Mouse (Mus musculus): ENCODE data around the gene Teddm2. TPM values are rescaled to one million over a fixed set of nuclear protein-coding genes. Genes with fewer than 3 reads are reported as not detected.
"Not testable (repeated sequence)": the region's sequence is repeated elsewhere in the genome, so short reads cannot be mapped to it uniquely, and the experiment has no call there.

Gene Teddm2
- polyA plus RNA-seq, 1 experiment from 2014 or later = 1.1 TPM

DNA sequence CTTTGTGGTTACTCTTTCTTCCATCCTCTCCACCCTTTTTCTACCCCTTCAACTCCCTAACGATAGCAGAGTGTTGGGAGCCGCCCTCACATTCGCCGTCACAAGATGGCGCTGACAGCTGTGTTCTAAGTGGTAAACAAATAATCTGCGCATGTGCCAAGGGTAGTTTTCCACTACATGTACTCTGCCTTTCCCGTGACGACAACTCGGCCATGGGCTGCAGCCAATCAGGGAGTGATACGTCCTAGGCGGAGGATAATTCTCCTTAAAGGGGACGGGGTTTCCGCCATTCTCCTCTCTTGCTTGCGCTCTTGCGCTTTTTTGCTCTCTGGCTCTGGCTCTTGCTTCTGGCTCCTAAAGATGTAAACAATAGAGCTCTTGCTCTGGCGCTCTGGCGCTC is 19.6 kb downstream of the Teddm2 start:
- H3K9me3 ChIP-seq (replicated peaks; ENCODE audit: control insufficient read depth, low read length); DNase-seq (ENCODE audit: low spot score); H3K9ac ChIP-seq (ENCODE audit: low read length); ATAC-seq; H3K27ac ChIP-seq (ENCODE audit: low read depth, low read length); H3K4me2 ChIP-seq (ENCODE audit: low read length); H3K4me3 ChIP-seq (ENCODE audit: low read depth, low read length); H3K36me3 ChIP-seq (ENCODE audit: control insufficient read depth, insufficient read depth, low read length); H3K4me1 ChIP-seq (ENCODE audit: control insufficient read depth, insufficient read depth, low read length); H3K27me3 ChIP-seq (replicated peaks; ENCODE audit: control insufficient read depth, insufficient read depth, low read length): not testable (repeated sequence)
- 96% methylated on average over 17 of the region's 17 CpGs for WGBS

DNA sequence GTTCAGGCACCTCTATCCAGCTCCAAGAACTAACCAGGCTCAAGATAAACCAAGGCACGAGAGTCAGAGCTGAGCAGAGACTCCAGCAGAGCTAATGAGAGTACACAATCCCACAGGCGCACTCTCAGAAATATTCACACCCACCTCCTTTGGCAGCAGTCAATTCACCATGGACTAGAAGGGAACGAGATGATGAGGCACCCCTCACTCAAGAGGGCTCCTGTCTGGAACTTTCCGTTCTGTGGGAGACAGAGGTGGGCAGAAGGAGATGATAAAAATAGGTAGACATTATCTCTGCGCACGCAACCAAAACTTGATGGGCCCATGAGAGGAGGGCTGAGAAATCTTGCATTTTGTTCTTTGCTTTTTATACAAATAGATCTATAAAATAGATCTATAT is 26.0 kb downstream of the Teddm2 start, which contains the start of gene Teddm1b:
TSS of gene Teddm1b (plus strand) at position 301 of the 400 bp plus-strand sequence.
- no peaks in the 10 kb centered on the region for H3K36me3 ChIP-seq (ENCODE audit: control insufficient read depth, insufficient read depth, low read length)
- ATAC-seq (no peak), DNase-seq (ENCODE audit: low spot score) (no peak)
- H3K4me1 ChIP-seq (ENCODE audit: control insufficient read depth, insufficient read depth, low read length) = no peaks in the 10 kb centered on the region
- no peak within 1 kb of the TSS for H3K4me3 ChIP-seq (ENCODE audit: low read depth, low read length)
- H3K4me2 ChIP-seq (ENCODE audit: low read length) = no peak within 1 kb of the TSS
- H3K27ac ChIP-seq (ENCODE audit: low read depth, low read length) = no peak within 1 kb of the TSS
- H3K9ac ChIP-seq (ENCODE audit: low read length) = no peak within 1 kb of the TSS
- H3K9me3 ChIP-seq (replicated peaks; ENCODE audit: control insufficient read depth, low read length) = no peaks in the 10 kb centered on the region
- no peaks in the 10 kb centered on the region for H3K27me3 ChIP-seq (replicated peaks; ENCODE audit: control insufficient read depth, insufficient read depth, low read length)
- 84% methylated on average over 6 of the region's 6 CpGs for WGBS

GRCm38 (mm10) chr1:153855946-153856345 is 44.1 kb downstream of the Teddm2 start:
- 81% methylated on average over 8 of the region's 8 CpGs for WGBS
- ATAC-seq (no peak), DNase-seq (ENCODE audit: low spot score) (no peak)
- Histone ChIP-seq H3K4me3 (ENCODE audit: low read depth, low read length) (no peak overlapping the region), H3K4me1 (ENCODE audit: control insufficient read depth, insufficient read depth, low read length) (no peaks in the 10 kb centered on the region), H3K36me3 (ENCODE audit: control insufficient read depth, insufficient read depth, low read length) (no peaks in the 10 kb centered on the region), H3K27ac (ENCODE audit: low read depth, low read length) (no peak overlapping the region), H3K9me3 (replicated peaks; ENCODE audit: control insufficient read depth, low read length) (no peaks in the 10 kb centered on the region), H3K9ac (ENCODE audit: low read length) (no peak overlapping the region), H3K27me3 (replicated peaks; ENCODE audit: control insufficient read depth, insufficient read depth, low read length) (no peaks in the 10 kb centered on the region), H3K4me2 (ENCODE audit: low read length) (no peak overlapping the region)

GRCm38 (mm10) chr1:153852696-153853095 is 47.3 kb downstream of the Teddm2 start:
- not testable (repeated sequence) for H3K4me1 ChIP-seq (ENCODE audit: control insufficient read depth, insufficient read depth, low read length); H3K36me3 ChIP-seq (ENCODE audit: control insufficient read depth, insufficient read depth, low read length); H3K27me3 ChIP-seq (replicated peaks; ENCODE audit: control insufficient read depth, insufficient read depth, low read length); H3K4me2 ChIP-seq (ENCODE audit: low read length); DNase-seq (ENCODE audit: low spot score); H3K9me3 ChIP-seq (replicated peaks; ENCODE audit: control insufficient read depth, low read length); H3K27ac ChIP-seq (ENCODE audit: low read depth, low read length); H3K9ac ChIP-seq (ENCODE audit: low read length); H3K4me3 ChIP-seq (ENCODE audit: low read depth, low read length); ATAC-seq
- WGBS = 84% methylated on average over 7 of the region's 7 CpGs

- DNase-seq (ENCODE audit: low spot score) = peak; percentile 82
These were observed 53.2 kb downstream of the Teddm2 start for GRCm38 (mm10) chr1:153846867-153847266.

DNA sequence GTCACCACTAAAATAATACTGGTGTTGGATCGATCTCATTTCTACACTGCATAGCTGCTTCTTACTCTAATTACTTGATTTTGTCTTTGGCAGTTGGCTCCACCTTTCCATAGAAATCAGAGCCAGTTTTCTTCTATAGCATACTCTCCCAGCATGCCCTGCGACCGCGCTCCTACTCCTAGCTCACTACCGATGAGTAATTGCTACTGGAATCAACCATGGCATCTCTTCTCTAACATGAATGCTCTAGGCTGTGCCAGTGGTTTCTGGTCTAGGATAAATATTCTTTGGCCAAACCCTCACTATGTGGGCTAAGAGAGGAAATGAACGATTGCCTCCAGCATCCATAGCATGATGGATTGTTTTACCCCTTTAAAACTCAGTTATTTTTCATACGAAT is 53.6 kb downstream of the Teddm2 start:
- Histone ChIP-seq H3K4me1 (ENCODE audit: control insufficient read depth, insufficient read depth, low read length) (no peaks in the 10 kb centered on the region), H3K9me3 (replicated peaks; ENCODE audit: control insufficient read depth, low read length) (no peaks in the 10 kb centered on the region), H3K4me3 (ENCODE audit: low read depth, low read length) (no peak overlapping the region), H3K4me2 (ENCODE audit: low read length) (no peak overlapping the region), H3K27me3 (replicated peaks; ENCODE audit: control insufficient read depth, insufficient read depth, low read length) (no peaks in the 10 kb centered on the region), H3K9ac (ENCODE audit: low read length) (no peak overlapping the region), H3K27ac (ENCODE audit: low read depth, low read length) (no peak overlapping the region), H3K36me3 (ENCODE audit: control insufficient read depth, insufficient read depth, low read length) (no peaks in the 10 kb centered on the region)
- 93% methylated on average over 7 of the region's 7 CpGs for WGBS
- ATAC-seq = no peak
- no peak for DNase-seq (ENCODE audit: low spot score)

More at GRCm38 (mm10) chr1:153846867-153847266, 53.2 kb downstream of the Teddm2 start:
- ATAC-seq = peak; percentile 44; the same call in 1 of the 2 replicates
- no peaks in the 10 kb centered on the region for H3K4me1 ChIP-seq (ENCODE audit: control insufficient read depth, insufficient read depth, low read length)
- no peaks in the 10 kb centered on the region for H3K9me3 ChIP-seq (replicated peaks; ENCODE audit: control insufficient read depth, low read length)
- no peaks in the 10 kb centered on the region for H3K27me3 ChIP-seq (replicated peaks; ENCODE audit: control insufficient read depth, insufficient read depth, low read length)
- H3K4me2 ChIP-seq (ENCODE audit: low read length) = no peak overlapping the region
- no peak overlapping the region for H3K9ac ChIP-seq (ENCODE audit: low read length)
- H3K36me3 ChIP-seq (ENCODE audit: control insufficient read depth, insufficient read depth, low read length) = no peaks in the 10 kb centered on the region
- no peak overlapping the region for H3K27ac ChIP-seq (ENCODE audit: low read depth, low read length)
- no peak overlapping the region for H3K4me3 ChIP-seq (ENCODE audit: low read depth, low read length)
- 26% methylated on average over 6 of the region's 6 CpGs for WGBS

DNA sequence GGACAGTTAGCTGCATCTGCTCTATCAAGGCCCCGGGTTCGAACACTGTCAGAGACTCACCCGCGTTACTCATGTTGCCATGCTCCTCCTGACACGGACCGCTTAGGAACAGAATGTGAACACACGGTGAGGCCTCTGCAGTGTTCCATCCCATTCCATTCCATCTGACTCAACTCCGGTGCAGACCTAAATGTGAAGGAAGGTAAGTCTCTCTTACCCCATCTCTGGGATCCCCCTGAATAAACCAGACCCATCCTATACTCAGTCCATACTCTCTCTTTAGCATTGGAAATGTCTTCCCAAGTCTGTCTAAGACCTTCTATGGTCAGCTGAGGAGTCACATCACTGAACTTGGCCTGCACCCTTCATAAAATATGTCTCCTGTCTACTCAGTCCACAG is 56.0 kb downstream of the Teddm2 start, which contains the start of gene Rgsl1:
TSS of gene Rgsl1 (minus strand) at position 101 of the 400 bp plus-strand sequence.
- WGBS = 96% methylated on average over 8 of the region's 8 CpGs
- Histone ChIP-seq H3K4me3 (ENCODE audit: low read depth, low read length) (no peak within 1 kb of the TSS), H3K27me3 (replicated peaks; ENCODE audit: control insufficient read depth, insufficient read depth, low read length) (no peaks in the 10 kb centered on the region), H3K36me3 (ENCODE audit: control insufficient read depth, insufficient read depth, low read length) (no peaks in the 10 kb centered on the region), H3K4me1 (ENCODE audit: control insufficient read depth, insufficient read depth, low read length) (no peaks in the 10 kb centered on the region), H3K9me3 (replicated peaks; ENCODE audit: control insufficient read depth, low read length) (no peaks in the 10 kb centered on the region), H3K27ac (ENCODE audit: low read depth, low read length) (no peak within 1 kb of the TSS), H3K4me2 (ENCODE audit: low read length) (no peak within 1 kb of the TSS), H3K9ac (ENCODE audit: low read length) (no peak within 1 kb of the TSS)
- DNase-seq (ENCODE audit: low spot score) (no peak), ATAC-seq (no peak)

DNA sequence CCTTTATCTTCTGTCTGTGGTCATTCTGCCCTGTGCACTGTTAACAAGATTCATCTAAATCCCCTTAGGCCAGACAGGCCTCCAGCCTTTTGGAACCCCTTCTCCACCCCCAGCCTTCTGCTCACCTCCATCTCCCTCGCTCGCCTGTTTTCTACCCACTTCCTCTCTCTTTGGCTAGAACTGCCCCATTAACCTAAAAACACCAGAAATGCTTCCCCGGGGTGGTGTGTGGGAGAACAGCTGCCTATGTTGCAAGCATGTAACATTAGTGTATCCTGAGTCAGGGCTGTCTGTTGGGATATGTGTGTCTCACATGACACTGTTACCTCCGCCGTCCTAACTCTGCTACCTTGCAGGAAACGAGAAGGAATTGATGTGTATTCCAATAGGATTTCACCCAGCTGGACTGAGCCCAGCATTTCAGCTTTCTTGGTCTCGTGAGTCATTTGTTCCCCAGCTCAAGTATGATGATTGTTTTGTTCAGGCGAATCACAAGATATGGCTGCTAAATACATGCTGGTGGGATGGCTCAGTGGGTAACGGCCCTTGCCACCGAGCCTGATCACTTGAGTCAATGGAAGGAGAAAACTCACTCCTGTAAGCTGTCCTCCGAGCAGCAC is 57.8 kb downstream of the Teddm2 start:
- ATAC-seq = no peak
- DNase-seq (ENCODE audit: low spot score) = no peak
- no peaks in the 10 kb centered on the region for H3K27me3 ChIP-seq (replicated peaks; ENCODE audit: control insufficient read depth, insufficient read depth, low read length)
- no peak overlapping the region for H3K4me3 ChIP-seq (ENCODE audit: low read depth, low read length)
- no peak overlapping the region for H3K27ac ChIP-seq (ENCODE audit: low read depth, low read length)
- WGBS = 89% methylated on average over 11 of the region's 11 CpGs
- H3K4me2 ChIP-seq (ENCODE audit: low read length) = no peak overlapping the region
- no peaks in the 10 kb centered on the region for H3K36me3 ChIP-seq (ENCODE audit: control insufficient read depth, insufficient read depth, low read length)
- no peak overlapping the region for H3K9ac ChIP-seq (ENCODE audit: low read length)
- no peaks in the 10 kb centered on the region for H3K9me3 ChIP-seq (replicated peaks; ENCODE audit: control insufficient read depth, low read length)
- no peaks in the 10 kb centered on the region for H3K4me1 ChIP-seq (ENCODE audit: control insufficient read depth, insufficient read depth, low read length)

- no peaks in the 10 kb centered on the region for H3K27me3 ChIP-seq (replicated peaks; ENCODE audit: control insufficient read depth, insufficient read depth, low read length)
- H3K4me1 ChIP-seq (ENCODE audit: control insufficient read depth, insufficient read depth, low read length) = no peaks in the 10 kb centered on the region
- ATAC-seq (no peak), DNase-seq (ENCODE audit: low spot score) (no peak)
- WGBS = 90% methylated on average over 4 of the region's 4 CpGs
- no peaks in the 10 kb centered on the region for H3K36me3 ChIP-seq (ENCODE audit: control insufficient read depth, insufficient read depth, low read length)
- no peak overlapping the region for H3K9ac ChIP-seq (ENCODE audit: low read length)
- no peaks in the 10 kb centered on the region for H3K9me3 ChIP-seq (replicated peaks; ENCODE audit: control insufficient read depth, low read length)
- no peak overlapping the region for H3K4me3 ChIP-seq (ENCODE audit: low read depth, low read length)
- no peak overlapping the region for H3K27ac ChIP-seq (ENCODE audit: low read depth, low read length)
- no peak overlapping the region for H3K4me2 ChIP-seq (ENCODE audit: low read length)
These were observed 64.0 kb downstream of the Teddm2 start for GRCm38 (mm10) chr1:153836036-153836435.
